Mouse (Mus musculus) hindbrain, embryonic 13.5 days (tissue): ENCODE results near the gene Dpp6. TPM values are rescaled to one million over a fixed set of nuclear protein-coding genes. Genes with fewer than 3 reads are reported as not detected.
A peak's percentile ranks its signal among the peaks of the same experiment; 100 is the strongest.

Experiments
- ATAC-seq: fragments of 200-750 bp; cut with Nextera tagmentation; 2 replicates; pipeline ENCODE4 v1.8.0; 2017; ENCODE audit warnings: moderate TSS enrichment; ENCODE audit not compliant: low FRiP score
- H3K27ac ChIP-seq: fragments of 300-500 bp; sonication (generic); 2 replicates; pipeline ENCODE4 v1.5.1; 2015; ENCODE audit warnings: inconsistent platforms, mild to moderate bottlenecking, moderate library complexity
- H3K27me3 ChIP-seq: fragments of 300-500 bp; sonication (generic); 2 replicates; pipeline ENCODE4 v1.6.1; 2015; ENCODE audit warnings: mild to moderate bottlenecking, inconsistent platforms
- H3K36me3 ChIP-seq: fragments of 300-500 bp; sonication (generic); 2 replicates; pipeline ENCODE4 v1.6.1; 2015; ENCODE audit warnings: mild to moderate bottlenecking, inconsistent platforms
- H3K4me1 ChIP-seq: fragments of 300-500 bp; sonication (generic); replicated peaks from 2 replicates; pipeline ENCODE4 v1.6.1; 2015; ENCODE audit warnings: inconsistent platforms
- H3K4me2 ChIP-seq: fragments of 300-500 bp; sonication (generic); 2 replicates; pipeline ENCODE4 v1.6.1; 2015; ENCODE audit warnings: inconsistent platforms, mild to moderate bottlenecking, moderate library complexity
- H3K4me3 ChIP-seq: fragments of 300-500 bp; sonication (generic); 2 replicates; pipeline ENCODE4 v1.5.1; 2015; ENCODE audit warnings: mild to moderate bottlenecking, inconsistent platforms
- H3K9ac ChIP-seq: fragments of 300-500 bp; sonication (generic); 2 replicates; pipeline ENCODE4 v1.6.1; 2015; ENCODE audit warnings: mild to moderate bottlenecking, inconsistent platforms
- H3K9me3 ChIP-seq: fragments of 300-500 bp; sonication (generic); 2 replicates; pipeline ENCODE4 v1.6.1; 2016; ENCODE audit warnings: inconsistent platforms
- WGBS: fragments of 180-500 bp; shearing (Covaris S2); methylation state at CpG from one replicate; pipeline ENCODE4 v1.1.7; 2015; 5-methylcytosine and 5-hydroxymethylcytosine counted together
- polyA plus RNA-seq: library from polyadenylated mRNA; unstranded; fragments of >200 nt; fragmentation: Nextera tagmentation; extraction: Ambion mirVana; gene quantifications from 2 replicates; pipeline ENCODE4 v1.2.1, GENCODE M21; 2015

Dpp6 gene
- polyA plus RNA-seq, 1 experiment from 2014 or later: 55.2 TPM

- H3K36me3 ChIP-seq: no peaks in the 10 kb centered on the region
Measured at GRCm38 (mm10) chr5:26979348-26979747, 162.3 kb downstream of the Dpp6 start.

DNA sequence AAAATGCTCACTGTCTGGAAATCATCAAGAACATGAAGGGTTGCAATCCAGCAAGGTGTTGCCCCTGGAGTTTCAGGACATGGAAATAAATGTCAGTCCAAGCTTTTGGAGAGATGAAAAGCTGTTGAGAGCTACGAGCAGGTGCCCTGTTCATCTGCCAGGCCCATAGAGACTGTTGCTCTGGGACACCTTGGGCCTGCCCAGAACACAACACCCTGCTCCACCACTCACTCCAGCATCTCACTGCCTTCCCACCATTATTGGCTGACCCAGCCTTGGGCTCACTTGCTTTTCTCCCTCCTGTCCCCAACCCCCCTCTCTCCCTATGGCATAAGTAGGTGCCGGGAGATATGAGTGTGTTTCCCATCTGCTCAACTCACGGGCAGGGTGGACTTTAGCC lies 162.8 kb downstream of the Dpp6 start:
- Histone ChIP-seq H3K27me3 (no peaks in the 10 kb centered on the region), H3K4me1 (0 out of 2 replicates have a peak, but pooled peaks cover 7% of the 10 kb centered on the region), H3K4me2 (no peak overlapping the region), H3K4me3 (no peak overlapping the region), H3K27ac (no peak overlapping the region), H3K9ac (no peak overlapping the region), H3K36me3 (no peaks in the 10 kb centered on the region), H3K9me3 (no peaks in the 10 kb centered on the region)
- 0 out of 2 replicates have a peak, but pooled peaks have one; percentile 61 for ATAC-seq
- WGBS: 63% methylated on average over 3 of the region's 3 CpGs

More at GRCm38 (mm10) chr5:26979348-26979747, 162.3 kb downstream of the Dpp6 start:
- Histone ChIP-seq H3K27me3 (no peaks in the 10 kb centered on the region), H3K9ac (no peak overlapping the region), H3K27ac (no peak overlapping the region), H3K4me3 (no peak overlapping the region), H3K4me1 (0 out of 2 replicates have a peak, but pooled peaks cover 7% of the 10 kb centered on the region), H3K4me2 (no peak overlapping the region), H3K9me3 (no peaks in the 10 kb centered on the region)
- ATAC-seq: peak; percentile 73
- 35% methylated on average over 1 of the region's 1 CpGs for WGBS

DNA sequence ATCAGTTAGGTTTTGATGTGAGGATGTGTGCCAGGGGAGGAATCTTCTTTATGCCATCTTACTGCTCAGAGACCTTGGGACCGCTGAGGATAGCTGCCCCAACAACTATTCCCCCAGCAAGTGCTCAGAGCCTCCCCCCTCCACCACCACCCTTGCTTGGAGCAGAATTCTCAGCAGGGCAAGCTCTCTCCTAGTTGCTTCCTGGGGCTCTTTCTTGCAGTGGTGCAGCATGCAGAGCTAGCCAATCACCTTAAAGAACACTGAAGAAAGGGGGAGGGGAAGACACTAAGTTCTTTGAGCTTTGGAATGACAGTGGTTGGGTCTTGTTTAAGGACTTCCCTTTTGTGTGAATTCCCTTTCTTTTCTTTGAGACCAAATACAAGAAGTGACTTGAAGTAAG lies 168.1 kb downstream of the Dpp6 start:
- H3K4me2 ChIP-seq: no peak overlapping the region
- no peak overlapping the region for H3K9ac ChIP-seq
- H3K36me3 ChIP-seq: no peaks in the 10 kb centered on the region
- ATAC-seq: no peak
- no peak overlapping the region for H3K4me3 ChIP-seq
- WGBS: 6% methylated on average over 1 of the region's 1 CpGs
- H3K9me3 ChIP-seq: no peaks in the 10 kb centered on the region
- no peaks in the 10 kb centered on the region for H3K4me1 ChIP-seq
- H3K27me3 ChIP-seq: no peaks in the 10 kb centered on the region
- H3K27ac ChIP-seq: no peak overlapping the region

DNA sequence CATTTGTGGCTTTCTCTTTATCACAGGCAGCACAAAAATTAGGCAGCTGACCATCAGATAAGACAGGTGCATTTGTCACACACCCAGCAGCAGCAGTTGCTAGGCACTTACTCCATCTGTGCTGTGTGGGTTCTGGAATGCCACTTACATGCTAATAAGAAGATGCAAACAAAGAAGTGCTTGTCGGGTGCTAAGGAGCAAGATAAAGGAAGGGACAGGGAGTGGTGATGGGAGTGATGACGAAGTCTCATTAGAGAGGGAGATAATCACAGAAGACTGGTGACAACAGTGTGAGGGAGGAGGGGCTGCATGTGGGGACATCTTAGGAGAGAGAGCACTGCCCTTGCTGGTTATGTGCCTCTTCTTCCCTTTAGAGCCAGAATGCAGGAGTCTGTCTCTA lies 174.6 kb downstream of the Dpp6 start:
- H3K27ac ChIP-seq: no peak overlapping the region
- peak; percentile 71; the same call in 1 of the 2 replicates for ATAC-seq
- H3K9ac ChIP-seq: no peak overlapping the region
- no peak overlapping the region for H3K4me3 ChIP-seq
- WGBS: 9% methylated on average over 2 of the region's 2 CpGs
- no peaks in the 10 kb centered on the region for H3K9me3 ChIP-seq
- no peak overlapping the region for H3K4me2 ChIP-seq
- no peaks in the 10 kb centered on the region for H3K36me3 ChIP-seq
- peaks cover 16% of the 10 kb centered on the region for H3K4me1 ChIP-seq
- H3K27me3 ChIP-seq: no peaks in the 10 kb centered on the region

DNA sequence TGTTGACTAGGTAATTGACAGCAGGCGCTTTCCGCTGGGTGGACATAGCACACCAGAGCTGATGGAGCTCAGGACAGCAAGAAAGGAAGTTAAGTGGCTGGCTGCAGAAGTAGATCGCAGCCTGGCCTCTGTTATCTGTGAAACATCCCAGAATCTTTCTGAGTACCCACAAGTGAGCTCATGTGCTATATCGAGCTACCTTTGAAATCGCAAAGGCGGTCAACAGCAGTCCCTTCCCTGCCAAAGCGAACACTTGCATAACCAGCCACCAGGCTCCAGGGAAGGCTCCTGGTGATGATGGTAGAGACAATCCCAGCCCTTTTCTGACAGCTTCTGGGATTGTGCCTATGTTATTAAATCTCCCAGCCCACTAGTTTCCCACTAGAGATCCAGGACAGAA lies 186.5 kb downstream of the Dpp6 start:
- no peaks in the 10 kb centered on the region for H3K27me3 ChIP-seq

GRCm38 (mm10) chr5:27009157-27009556 lies 192.2 kb downstream of the Dpp6 start:
- Histone ChIP-seq H3K4me2 (no peak overlapping the region), H3K4me1 (no peaks in the 10 kb centered on the region), H3K36me3 (no peaks in the 10 kb centered on the region), H3K9ac (no peak overlapping the region), H3K27ac (no peak overlapping the region), H3K9me3 (no peaks in the 10 kb centered on the region), H3K27me3 (no peaks in the 10 kb centered on the region), H3K4me3 (no peak overlapping the region)
- no peak for ATAC-seq

More for the DNA sequence above, 186.5 kb downstream of the Dpp6 start:
- no peak overlapping the region for H3K4me2 ChIP-seq
- no peaks in the 10 kb centered on the region for H3K9me3 ChIP-seq
- no peak overlapping the region for H3K4me3 ChIP-seq
- H3K9ac ChIP-seq: no peak overlapping the region
- no peak for ATAC-seq
- no peaks in the 10 kb centered on the region for H3K36me3 ChIP-seq
- WGBS: 97% methylated on average over 7 of the region's 7 CpGs
- H3K27ac ChIP-seq: no peak overlapping the region
- no peaks in the 10 kb centered on the region for H3K4me1 ChIP-seq

DNA sequence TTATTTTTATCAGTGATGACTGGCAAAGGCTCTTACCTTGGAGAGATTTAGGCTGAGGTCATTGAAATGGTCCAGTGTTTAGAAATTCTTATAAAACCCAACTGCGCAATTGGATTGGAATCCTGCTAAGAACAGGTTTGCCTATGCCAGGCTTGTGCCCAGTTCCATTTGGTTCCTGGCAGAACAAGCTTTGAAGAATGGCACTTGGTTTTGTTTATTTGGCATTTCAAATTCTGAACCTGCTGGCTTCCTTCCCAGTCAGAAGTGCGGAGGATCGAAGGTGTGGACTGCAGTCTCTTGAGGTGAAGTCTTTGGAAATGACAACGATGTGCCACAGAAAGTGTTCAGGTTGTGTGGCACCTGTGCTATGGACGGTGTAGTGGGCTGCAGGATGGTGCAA lies 193.6 kb downstream of the Dpp6 start:
- no peak overlapping the region for H3K4me3 ChIP-seq
- 90% methylated on average over 5 of the region's 5 CpGs for WGBS
- no peak overlapping the region for H3K4me2 ChIP-seq
- H3K27me3 ChIP-seq: no peaks in the 10 kb centered on the region
- no peak for ATAC-seq
- 0 out of 2 replicates have a peak, but pooled peaks cover 4% of the 10 kb centered on the region for H3K4me1 ChIP-seq
- H3K27ac ChIP-seq: no peak overlapping the region
- no peak overlapping the region for H3K9ac ChIP-seq
- no peaks in the 10 kb centered on the region for H3K9me3 ChIP-seq
- no peaks in the 10 kb centered on the region for H3K36me3 ChIP-seq

- Histone ChIP-seq H3K4me3 (no peak overlapping the region), H3K27ac (peak overlapping the region; percentile 30; the same call in 1 of the 2 replicates), H3K9me3 (no peaks in the 10 kb centered on the region), H3K4me2 (no peak overlapping the region), H3K36me3 (no peaks in the 10 kb centered on the region), H3K9ac (no peak overlapping the region), H3K27me3 (no peaks in the 10 kb centered on the region), H3K4me1 (peaks cover 10% of the 10 kb centered on the region)
- ATAC-seq: peak; percentile 61; the same call in 1 of the 2 replicates
- 33% methylated on average over 3 of the region's 3 CpGs for WGBS
Measured at GRCm38 (mm10) chr5:27018314-27018956, 201.4 kb downstream of the Dpp6 start.

- Histone ChIP-seq H3K27ac (no peak overlapping the region), H3K4me1 (no peaks in the 10 kb centered on the region), H3K9me3 (no peaks in the 10 kb centered on the region), H3K4me3 (no peak overlapping the region), H3K27me3 (no peaks in the 10 kb centered on the region), H3K4me2 (no peak overlapping the region), H3K9ac (no peak overlapping the region), H3K36me3 (no peaks in the 10 kb centered on the region)
- no peak for ATAC-seq
- WGBS: 21% methylated on average over 1 of the region's 1 CpGs
Measured at GRCm38 (mm10) chr5:27028611-27029010, 211.6 kb downstream of the Dpp6 start.

GRCm38 (mm10) chr5:27029784-27030183 lies 212.8 kb downstream of the Dpp6 start:
- H3K27me3 ChIP-seq: no peaks in the 10 kb centered on the region
- no peak overlapping the region for H3K4me2 ChIP-seq
- 19% methylated on average over 5 of the region's 5 CpGs for WGBS
- no peaks in the 10 kb centered on the region for H3K4me1 ChIP-seq
- H3K36me3 ChIP-seq: no peaks in the 10 kb centered on the region
- no peak overlapping the region for H3K27ac ChIP-seq
- H3K9me3 ChIP-seq: no peaks in the 10 kb centered on the region
- H3K4me3 ChIP-seq: no peak overlapping the region
- ATAC-seq: no peak
- H3K9ac ChIP-seq: no peak overlapping the region

DNA sequence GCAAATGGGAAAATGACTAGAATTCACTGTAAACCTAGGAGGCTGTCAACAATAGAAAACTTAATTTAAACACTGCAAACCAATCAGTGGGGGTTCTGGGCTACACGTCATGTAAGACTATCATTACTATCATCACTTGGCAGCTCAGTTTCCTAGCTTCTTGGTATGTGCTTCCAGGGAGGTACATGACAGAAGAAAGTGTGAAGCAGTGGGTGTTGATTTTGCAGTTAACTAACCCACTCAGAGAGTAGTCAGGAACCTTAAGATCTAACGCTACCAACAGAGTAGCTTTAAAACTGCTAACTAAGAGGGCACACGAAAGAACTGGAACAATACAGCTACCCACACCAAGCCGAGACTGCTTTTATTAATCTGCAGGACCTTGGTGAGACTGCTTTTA lies 217.9 kb downstream of the Dpp6 start:
- no peak for ATAC-seq
- Histone ChIP-seq H3K4me1 (no peaks in the 10 kb centered on the region), H3K27me3 (no peaks in the 10 kb centered on the region), H3K9ac (no peak overlapping the region), H3K9me3 (no peaks in the 10 kb centered on the region), H3K27ac (no peak overlapping the region), H3K4me3 (no peak overlapping the region), H3K36me3 (no peaks in the 10 kb centered on the region), H3K4me2 (no peak overlapping the region)
- 73% methylated on average over 4 of the region's 4 CpGs for WGBS

- no peak overlapping the region for H3K4me3 ChIP-seq
- no peak overlapping the region for H3K4me2 ChIP-seq
- no peaks in the 10 kb centered on the region for H3K27me3 ChIP-seq
- no peak for ATAC-seq
- no peak overlapping the region for H3K9ac ChIP-seq
- H3K36me3 ChIP-seq: no peaks in the 10 kb centered on the region
- no peaks in the 10 kb centered on the region for H3K4me1 ChIP-seq
- H3K9me3 ChIP-seq: no peaks in the 10 kb centered on the region
- no peak overlapping the region for H3K27ac ChIP-seq
- WGBS: 61% methylated on average over 1 of the region's 1 CpGs
Measured at GRCm38 (mm10) chr5:27035291-27035690, 218.3 kb downstream of the Dpp6 start.

- Histone ChIP-seq H3K4me2 (no peak overlapping the region), H3K36me3 (no peaks in the 10 kb centered on the region), H3K4me1 (no peaks in the 10 kb centered on the region), H3K27ac (no peak overlapping the region), H3K4me3 (no peak overlapping the region), H3K27me3 (no peaks in the 10 kb centered on the region), H3K9ac (no peak overlapping the region), H3K9me3 (no peaks in the 10 kb centered on the region)
- ATAC-seq: no peak
- 24% methylated on average over 2 of the region's 2 CpGs for WGBS
Measured at GRCm38 (mm10) chr5:27035891-27036290, 218.9 kb downstream of the Dpp6 start.
